Mouse (Mus musculus) bone marrow macrophage, adult 2 months (primary cell): ENCODE measurements around the gene Mthfr.

Source experiments
- CTCF ChIP-seq: IDR thresholded peaks from 2 replicates; pipeline ENCODE4 v1.5.1; 2012; ENCODE audit warnings: low read depth, mild to moderate bottlenecking, low read length, moderate library complexity
- POLR2A ChIP-seq: IDR thresholded peaks from 2 replicates; pipeline ENCODE4 v1.6.1; 2012; ENCODE audit warnings: mild to moderate bottlenecking, low read depth, low read length, borderline replicate concordance

DNA sequence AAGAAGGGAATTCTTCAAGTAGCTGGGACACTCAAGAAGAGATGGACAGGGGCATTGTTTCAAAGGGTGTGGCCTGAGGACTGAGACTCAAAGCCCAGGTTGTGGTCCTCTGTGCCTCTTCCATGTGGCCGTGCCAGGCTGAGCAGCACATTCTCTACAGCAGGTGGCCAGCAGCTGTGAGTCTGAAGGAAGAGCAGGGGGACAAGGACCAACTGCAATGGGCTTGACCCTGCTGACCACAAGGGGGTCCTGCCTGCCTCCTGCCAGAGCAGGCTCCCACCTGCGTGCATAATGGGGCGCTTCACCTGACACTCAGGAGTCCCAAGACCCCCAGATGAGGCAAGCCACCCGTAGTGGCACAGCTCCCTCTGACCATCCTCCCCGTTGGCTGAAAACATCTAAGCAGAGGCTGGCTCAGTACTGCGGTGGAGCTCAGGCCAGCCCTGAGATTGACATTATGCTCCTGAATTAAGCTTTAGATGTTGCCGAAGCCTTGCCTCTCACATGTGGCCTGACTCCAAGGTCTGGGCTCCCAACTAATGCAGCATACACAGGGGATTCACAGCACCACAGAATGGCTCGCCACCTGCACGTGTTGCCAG lies 19.4 kb downstream of the Mthfr start:
- TF ChIP-seq CTCF (no peak), POLR2A (no peak)
